Mouse (Mus musculus) MEL-GATA-1-ER (cell line): ENCODE measurements around the gene Itpr1.

Source experiments
- DNase-seq: peaks from one replicate; pipeline ENCODE4 v3.0.0-alpha.2; 2012; ENCODE audit warnings: low read depth; ENCODE audit errors: extremely low read depth

Itpr1 gene

GRCm38 (mm10) chr6:108213481-108214293 lies 791 bp downstream of the Itpr1 start:
- no peak for DNase-seq

GRCm38 (mm10) chr6:108214294-108214925 lies 1.5 kb downstream of the Itpr1 start:
- DNase-seq = peak; percentile 40

- no peak for DNase-seq
These were observed 3.2 kb downstream of the Itpr1 start for GRCm38 (mm10) chr6:108216091-108216490.

GRCm38 (mm10) chr6:108216832-108217231 lies 3.9 kb downstream of the Itpr1 start:
- no peak for DNase-seq

- no peak for DNase-seq
These were observed 5.1 kb downstream of the Itpr1 start for GRCm38 (mm10) chr6:108217987-108218386.

- DNase-seq = no peak
These were observed 9.5 kb downstream of the Itpr1 start for GRCm38 (mm10) chr6:108222435-108222834.

GRCm38 (mm10) chr6:108222875-108223274 lies 10.0 kb downstream of the Itpr1 start:
- no peak for DNase-seq

- no peak for DNase-seq
These were observed 11.5 kb downstream of the Itpr1 start for GRCm38 (mm10) chr6:108224361-108224760.

GRCm38 (mm10) chr6:108225027-108225426 lies 12.1 kb downstream of the Itpr1 start:
- no peak for DNase-seq

- no peak for DNase-seq
These were observed 13.3 kb downstream of the Itpr1 start for GRCm38 (mm10) chr6:108226230-108226629.

- DNase-seq = no peak
These were observed 14.6 kb downstream of the Itpr1 start for GRCm38 (mm10) chr6:108227461-108227860.

GRCm38 (mm10) chr6:108228048-108228447 lies 15.2 kb downstream of the Itpr1 start:
- no peak for DNase-seq

- DNase-seq = no peak
These were observed 15.7 kb downstream of the Itpr1 start for GRCm38 (mm10) chr6:108228601-108229000.

- DNase-seq = no peak
These were observed 17.7 kb downstream of the Itpr1 start for GRCm38 (mm10) chr6:108230608-108231007.

GRCm38 (mm10) chr6:108231892-108232710 lies 19.2 kb downstream of the Itpr1 start:
- no peak for DNase-seq

- DNase-seq = no peak
These were observed 20.2 kb downstream of the Itpr1 start for GRCm38 (mm10) chr6:108233070-108233469.

- DNase-seq = no peak
These were observed 21.6 kb downstream of the Itpr1 start for GRCm38 (mm10) chr6:108234536-108234935.

GRCm38 (mm10) chr6:108235680-108236123 lies 22.8 kb downstream of the Itpr1 start:
- no peak for DNase-seq

- DNase-seq = no peak
These were observed 23.6 kb downstream of the Itpr1 start for GRCm38 (mm10) chr6:108236411-108236921.

- no peak for DNase-seq
These were observed 24.1 kb downstream of the Itpr1 start for GRCm38 (mm10) chr6:108236996-108237395.

GRCm38 (mm10) chr6:108237585-108237984 lies 24.7 kb downstream of the Itpr1 start:
- DNase-seq = no peak

- DNase-seq = peak; percentile 52
These were observed 25.1 kb downstream of the Itpr1 start for GRCm38 (mm10) chr6:108238011-108238410.
